Mouse (Mus musculus): Measurements from ENCODE around the gene Ntrk3.

DNA sequence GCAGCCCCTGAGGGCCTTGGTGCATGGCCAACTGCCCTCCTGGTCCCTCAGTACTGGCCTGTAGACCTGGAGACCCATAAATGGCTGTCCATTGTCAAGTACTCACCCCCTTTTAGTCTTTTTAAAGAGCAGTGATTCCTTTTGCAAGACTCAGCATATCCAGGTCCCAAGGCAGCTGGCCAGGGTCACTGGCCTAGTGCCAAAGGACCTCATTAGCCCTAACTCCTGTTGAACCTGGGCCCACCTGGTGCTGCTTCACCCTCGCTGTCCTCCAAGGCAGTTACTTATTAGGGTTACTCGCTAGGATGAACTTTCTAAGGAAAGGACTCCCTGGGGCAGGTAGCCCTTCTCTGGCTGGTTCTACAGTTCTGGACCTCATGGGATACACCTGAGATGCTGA is 579.9 kb downstream of the Ntrk3 start:
- no peak for TF ChIP-seq CTCF (conservative IDR thresholded peaks at IDR 0.05; ENCODE audit: insufficient read depth, insufficient read length, low read depth, low read length)
- TF ChIP-seq POLR2A (IDR thresholded peaks at IDR 0.05; ENCODE audit: low read depth, low read length) = no peak
